Mouse (Mus musculus) E14TG2a.4 (cell line): ENCODE measurements at regions not wholly inside any gene's neighbourhood (a gene's known extent, or its start where the extent isn't known, plus 50 kb on each side); places are given as distances from the start of the nearest gene placed in this dataset.

Source experiments
- CTCF ChIP-seq: conservative IDR thresholded peaks from 2 replicates; pipeline ENCODE4 v1.5.1; 2014; ENCODE audit warnings: low read length
- NANOG ChIP-seq: IDR thresholded peaks from 2 replicates; pipeline ENCODE4 v1.6.1; 2014; ENCODE audit warnings: borderline replicate concordance, low read length, mixed read lengths
- POU5F1 ChIP-seq: IDR thresholded peaks from 2 replicates; pipeline ENCODE4 v1.6.1; 2014; ENCODE audit warnings: low read length, borderline replicate concordance

GRCm38 (mm10) chr10:91719561-91720371 lies 538.7 kb upstream of the Tmpo start:
- TF ChIP-seq CTCF (no peak), POU5F1 (no peak), NANOG (no peak)
